Mouse (Mus musculus) retina, adult 2 months (tissue): ENCODE measurements at regions not wholly inside any gene's neighbourhood (a gene's known extent, or its start where the extent isn't known, plus 50 kb on each side); places are given as distances from the start of the nearest gene placed in this dataset.
"Not testable (repeated sequence)": the region's sequence is repeated elsewhere in the genome, so short reads cannot be mapped to it uniquely, and the experiment has no call there.

Experiments
- DNase-seq: peaks from one replicate; pipeline ENCODE4 v3.0.0-alpha.2; 2012; ENCODE audit warnings: low read depth, low spot score

- no peak for DNase-seq
Measured at GRCm38 (mm10) chr2:160507371-160507770, 138.3 kb upstream of the Top1 start.

GRCm38 (mm10) chr2:160507816-160508564 is 137.7 kb upstream of the Top1 start:
- no peak for DNase-seq

GRCm38 (mm10) chr2:160510159-160510558 is 135.5 kb upstream of the Top1 start:
- DNase-seq: no peak

- DNase-seq: no peak
Measured at GRCm38 (mm10) chr2:160510635-160511421, 134.9 kb upstream of the Top1 start.

- DNase-seq: no peak
Measured at GRCm38 (mm10) chr2:160515621-160516020, 130.1 kb upstream of the Top1 start.

GRCm38 (mm10) chr2:160516526-160516925 is 129.2 kb upstream of the Top1 start:
- DNase-seq: no peak

GRCm38 (mm10) chr2:160525301-160526205 is 120.1 kb upstream of the Top1 start:
- DNase-seq: no peak

GRCm38 (mm10) chr2:160526377-160527125 is 119.1 kb upstream of the Top1 start:
- no peak for DNase-seq

- no peak for DNase-seq
Measured at GRCm38 (mm10) chr2:160529306-160529705, 116.4 kb upstream of the Top1 start.

GRCm38 (mm10) chr2:160530377-160530776 is 115.3 kb upstream of the Top1 start:
- DNase-seq: no peak

GRCm38 (mm10) chr2:160537319-160537719 is 108.4 kb upstream of the Top1 start:
- DNase-seq: no peak

GRCm38 (mm10) chr2:160545527-160545926 is 100.2 kb upstream of the Top1 start:
- no peak for DNase-seq

- DNase-seq: no peak
Measured at GRCm38 (mm10) chr2:160552121-160552669, 93.5 kb upstream of the Top1 start.

- DNase-seq: no peak
Measured at GRCm38 (mm10) chr2:160561711-160562110, 84.0 kb upstream of the Top1 start.

GRCm38 (mm10) chr2:160567813-160568212 is 77.9 kb upstream of the Top1 start:
- no peak for DNase-seq

- no peak for DNase-seq
Measured at GRCm38 (mm10) chr2:160569496-160569895, 76.2 kb upstream of the Top1 start.

- peak; percentile 32 for DNase-seq
Measured at GRCm38 (mm10) chr2:160578384-160579320, 67.0 kb upstream of the Top1 start.

- no peak for DNase-seq
Measured at GRCm38 (mm10) chr2:160580250-160580649, 65.4 kb upstream of the Top1 start.

GRCm38 (mm10) chr2:160581029-160581428 is 64.7 kb upstream of the Top1 start:
- DNase-seq: no peak

- not testable (repeated sequence) for DNase-seq
Measured at GRCm38 (mm10) chr2:160583034-160583433, 62.7 kb upstream of the Top1 start.
